Mouse (Mus musculus) spleen, adult 2 months (tissue): ENCODE results near the gene Rb1. TPM values are rescaled to one million over a fixed set of nuclear protein-coding genes. Genes with fewer than 3 reads are reported as not detected.

ENCODE experiments used
- DNase-seq, 2 experiments: peaks; one replicate each; pipeline versions ENCODE4 v3.0.0 to v3.0.0-alpha.2; 2012 to 2021; ENCODE audit warnings: low spot score in 2 of 2, low read depth in 1 of 2
- H3K27ac ChIP-seq: fragments of 200-500 bp; 2 replicates; pipeline ENCODE4 v1.5.1; 2012; ENCODE audit warnings: low read length, inconsistent platforms; ENCODE audit not compliant: insufficient read depth
- H3K27me3 ChIP-seq: fragments of 200-500 bp; 2 replicates; pipeline ENCODE4 v1.6.1; 2012; ENCODE audit warnings: mild to moderate bottlenecking, moderate library complexity, low read length, inconsistent platforms; ENCODE audit not compliant: control insufficient read depth, insufficient read depth
- H3K36me3 ChIP-seq: fragments of 200-500 bp; 2 replicates; pipeline ENCODE4 v1.6.1; 2012; ENCODE audit warnings: mild to moderate bottlenecking, low read length, inconsistent platforms; ENCODE audit not compliant: control insufficient read depth, insufficient read depth
- H3K4me1 ChIP-seq: fragments of 200-500 bp; 2 replicates; pipeline ENCODE4 v1.6.1; 2011; ENCODE audit warnings: inconsistent platforms; ENCODE audit not compliant: control insufficient read depth, insufficient read depth, insufficient read length
- H3K4me3 ChIP-seq: fragments of 200-500 bp; 2 replicates; pipeline ENCODE4 v1.5.1; 2011; ENCODE audit warnings: mild to moderate bottlenecking, inconsistent platforms; ENCODE audit not compliant: insufficient read depth, insufficient read length; ENCODE audit errors: extremely low read depth
- CTCF ChIP-seq: fragments of 200-500 bp; IDR thresholded peaks from 2 replicates; pipeline ENCODE4 v1.5.1; 2011; ENCODE audit warnings: mild to moderate bottlenecking, inconsistent platforms; ENCODE audit not compliant: insufficient read depth, insufficient read length, insufficient replicate concordance; ENCODE audit errors: extremely low read depth
- POLR2A ChIP-seq: fragments of 200-500 bp; IDR thresholded peaks from 2 replicates; pipeline ENCODE4 v1.6.1; 2011; ENCODE audit warnings: low read depth, low read length, inconsistent platforms
- WGBS: fragments of 180-500 bp; shearing (Covaris S2); methylation state at CpG from one replicate; pipeline ENCODE4 v1.1.7; 2018; 5-methylcytosine and 5-hydroxymethylcytosine counted together
- polyA plus RNA-seq: library from polyadenylated mRNA; depleted of rRNA; stranded (reverse); fragments of >200 nt; gene quantifications from 2 replicates; pipeline ENCODE4 v1.2.3, GENCODE M21; 2012

The Rb1 gene
- polyA plus RNA-seq, 1 experiment: 5.2 TPM

- TF ChIP-seq CTCF: no peak
- WGBS: 68% methylated on average over 3 of the region's 3 CpGs
- Histone ChIP-seq H3K36me3 (peaks cover 6% of the 10 kb centered on the region), H3K4me3 (no peak overlapping the region), H3K27me3 (no peaks in the 10 kb centered on the region), H3K27ac (no peak overlapping the region; the same call in 1 of the 2 replicates), H3K4me1 (no peaks in the 10 kb centered on the region)
- no peak for DNase-seq
These were observed 70.1 kb downstream of the Rb1 start for GRCm38 (mm10) chr14:73255426-73255970.

- Histone ChIP-seq H3K27ac (peak overlapping the region; percentile 35; the same call in 1 of the 2 replicates), H3K27me3 (no peaks in the 10 kb centered on the region), H3K36me3 (peaks cover 8% of the 10 kb centered on the region), H3K4me3 (no peak overlapping the region), H3K4me1 (no peaks in the 10 kb centered on the region)
- no peak for DNase-seq
- TF ChIP-seq CTCF: no peak
- TF ChIP-seq POLR2A: no peak
- WGBS: 92% methylated on average over 4 of the region's 4 CpGs
These were observed 71.2 kb downstream of the Rb1 start for GRCm38 (mm10) chr14:73254412-73254811.

- no peak for DNase-seq
- Histone ChIP-seq H3K36me3 (peaks cover 8% of the 10 kb centered on the region), H3K4me3 (no peak overlapping the region), H3K27ac (no peak overlapping the region), H3K4me1 (no peaks in the 10 kb centered on the region), H3K27me3 (no peaks in the 10 kb centered on the region)
- 53% methylated on average over 6 of the region's 6 CpGs for WGBS
- TF ChIP-seq CTCF (no peak), POLR2A (no peak)
These were observed 72.0 kb downstream of the Rb1 start for GRCm38 (mm10) chr14:73253453-73254251.

- H3K36me3 ChIP-seq: peaks cover 6% of the 10 kb centered on the region
- no peaks in the 10 kb centered on the region for H3K4me1 ChIP-seq
- WGBS: 89% methylated on average over 2 of the region's 2 CpGs
- TF ChIP-seq POLR2A (no peak), CTCF (no peak)
- no peak overlapping the region for H3K4me3 ChIP-seq
- H3K27me3 ChIP-seq: no peaks in the 10 kb centered on the region
- no peak for DNase-seq
- H3K27ac ChIP-seq: no peak overlapping the region
These were observed 73.3 kb downstream of the Rb1 start for GRCm38 (mm10) chr14:73252276-73252675.

- no peaks in the 10 kb centered on the region for H3K27me3 ChIP-seq
- 97% methylated on average over 2 of the region's 2 CpGs for WGBS
- H3K4me3 ChIP-seq: no peak overlapping the region
- TF ChIP-seq CTCF (no peak), POLR2A (no peak)
- DNase-seq: no peak
- H3K27ac ChIP-seq: no peak overlapping the region
- peaks cover 6% of the 10 kb centered on the region for H3K36me3 ChIP-seq
- no peaks in the 10 kb centered on the region for H3K4me1 ChIP-seq
These were observed 75.6 kb downstream of the Rb1 start for GRCm38 (mm10) chr14:73250056-73250455.

GRCm38 (mm10) chr14:73244061-73244597 lies 81.5 kb downstream of the Rb1 start:
- H3K27me3 ChIP-seq: no peaks in the 10 kb centered on the region
- WGBS: 81% methylated on average over 2 of the region's 2 CpGs
- H3K4me3 ChIP-seq: no peak overlapping the region
- DNase-seq: no peak
- TF ChIP-seq CTCF (no peak), POLR2A (no peak)
- peaks cover 2% of the 10 kb centered on the region; the same call in 1 of the 2 replicates for H3K4me1 ChIP-seq
- no peak overlapping the region; the same call in 1 of the 2 replicates for H3K27ac ChIP-seq
- H3K36me3 ChIP-seq: peaks cover 1% of the 10 kb centered on the region; the same call in 1 of the 2 replicates
